Mouse (Mus musculus): Measurements from ENCODE around the gene Med17. TPM values are rescaled to one million over a fixed set of nuclear protein-coding genes. Genes with fewer than 3 reads are reported as not detected.

Med17 gene
- polyA plus RNA-seq, 1 experiment from 2014 or later = 13.6 TPM

- Histone ChIP-seq H3K9ac (replicated peaks) (no peak overlapping the region), H3K36me3 (replicated peaks; ENCODE audit: insufficient read depth, low read length) (no peaks in the 10 kb centered on the region), H3K27me3 (ENCODE audit: insufficient read depth, low read length) (0 out of 2 replicates have a peak, but pooled peaks cover 14% of the 10 kb centered on the region), H3K4me2 (ENCODE audit: low read depth, low read length) (no peak overlapping the region), H3K9me3 (ENCODE audit: low read length) (no peaks in the 10 kb centered on the region), H3K27ac (ENCODE audit: low read depth) (no peak overlapping the region), H3K4me3 (ENCODE audit: low read depth, low read length) (no peak overlapping the region), H3K4me1 (ENCODE audit: insufficient read depth) (no peaks in the 10 kb centered on the region)
- DNase-seq = no peak
- ATAC-seq = no peak
- TF ChIP-seq CTCF (IDR thresholded peaks at IDR 0.05; ENCODE audit: low read depth) = no peak
- TF ChIP-seq EP300 (IDR thresholded peaks at IDR 0.05; ENCODE audit: low read depth) = no peak
- WGBS (ENCODE audit: insufficient replicate concordance) = 40% methylated on average over 6 of the region's 6 CpGs
These were observed 38.7 kb downstream of the Med17 start for GRCm38 (mm10) chr9:15240863-15241595.

- WGBS (ENCODE audit: insufficient replicate concordance) = 86% methylated on average over 6 of the region's 6 CpGs
These were observed 39.7 kb downstream of the Med17 start for GRCm38 (mm10) chr9:15240006-15240405.

GRCm38 (mm10) chr9:15239042-15239925, 40.4 kb downstream of the Med17 start, which contains the start of gene Vstm5:
TSS of gene Vstm5 (plus strand) at chr9:15239045.
- 7% methylated on average over 35 of the region's 35 CpGs for WGBS (ENCODE audit: insufficient replicate concordance)

More at GRCm38 (mm10) chr9:15240006-15240405, 39.7 kb downstream of the Med17 start:
- H3K4me3 ChIP-seq (ENCODE audit: low read depth, low read length) = no peak overlapping the region
- H3K27me3 ChIP-seq (ENCODE audit: insufficient read depth, low read length) = 0 out of 2 replicates have a peak, but pooled peaks cover 14% of the 10 kb centered on the region
- H3K4me2 ChIP-seq (ENCODE audit: low read depth, low read length) = no peak overlapping the region
- ATAC-seq (no peak), DNase-seq (peak; percentile 6)
- TF ChIP-seq EP300 (IDR thresholded peaks at IDR 0.05; ENCODE audit: low read depth) = no peak
- TF ChIP-seq CTCF (IDR thresholded peaks at IDR 0.05; ENCODE audit: low read depth) = no peak
- H3K9ac ChIP-seq (replicated peaks) = no peak overlapping the region
- H3K27ac ChIP-seq (ENCODE audit: low read depth) = no peak overlapping the region
- H3K36me3 ChIP-seq (replicated peaks; ENCODE audit: insufficient read depth, low read length) = no peaks in the 10 kb centered on the region
- H3K9me3 ChIP-seq (ENCODE audit: low read length) = no peaks in the 10 kb centered on the region
- H3K4me1 ChIP-seq (ENCODE audit: insufficient read depth) = no peaks in the 10 kb centered on the region

GRCm38 (mm10) chr9:15238297-15238990, 41.3 kb downstream of the Med17 start:
- no peak overlapping the region for H3K27ac ChIP-seq (ENCODE audit: low read depth)
- H3K4me1 ChIP-seq (ENCODE audit: insufficient read depth) = no peaks in the 10 kb centered on the region
- H3K36me3 ChIP-seq (replicated peaks; ENCODE audit: insufficient read depth, low read length) = no peaks in the 10 kb centered on the region
- H3K4me3 ChIP-seq (ENCODE audit: low read depth, low read length) = peak overlapping the region; percentile 39
- ATAC-seq = no peak
- H3K27me3 ChIP-seq (ENCODE audit: insufficient read depth, low read length) = 0 out of 2 replicates have a peak, but pooled peaks cover 14% of the 10 kb centered on the region
- TF ChIP-seq EP300 (IDR thresholded peaks at IDR 0.05; ENCODE audit: low read depth) = no peak
- TF ChIP-seq CTCF (IDR thresholded peaks at IDR 0.05; ENCODE audit: low read depth) = no peak
- 68% methylated on average over 16 of the region's 16 CpGs for WGBS (ENCODE audit: insufficient replicate concordance)
- peak; percentile 6 for DNase-seq
- no peaks in the 10 kb centered on the region for H3K9me3 ChIP-seq (ENCODE audit: low read length)
- peak overlapping the region; percentile 50; the same call in 1 of the 2 replicates for H3K9ac ChIP-seq (replicated peaks)
- H3K4me2 ChIP-seq (ENCODE audit: low read depth, low read length) = peak overlapping the region; percentile 70

More at GRCm38 (mm10) chr9:15239042-15239925, 40.4 kb downstream of the Med17 start, which contains the start of gene Vstm5:
- Histone ChIP-seq H3K27me3 (ENCODE audit: insufficient read depth, low read length) (0 out of 2 replicates have a peak, but pooled peaks cover 14% of the 10 kb centered on the region), H3K9ac (replicated peaks) (peak within 1 kb of the TSS; percentile 50), H3K4me2 (ENCODE audit: low read depth, low read length) (peak within 1 kb of the TSS; percentile 70), H3K9me3 (ENCODE audit: low read length) (no peaks in the 10 kb centered on the region), H3K27ac (ENCODE audit: low read depth) (no peak within 1 kb of the TSS), H3K4me1 (ENCODE audit: insufficient read depth) (no peaks in the 10 kb centered on the region), H3K4me3 (ENCODE audit: low read depth, low read length) (peak within 1 kb of the TSS; percentile 39), H3K36me3 (replicated peaks; ENCODE audit: insufficient read depth, low read length) (no peaks in the 10 kb centered on the region)
- DNase-seq (peak; percentile 24), ATAC-seq (peak; percentile 40; the same call in 1 of the 2 replicates)
- TF ChIP-seq EP300 (IDR thresholded peaks at IDR 0.05; ENCODE audit: low read depth) (no peak), CTCF (IDR thresholded peaks at IDR 0.05; ENCODE audit: low read depth) (peak; percentile 14; the same call in 1 of the 2 replicates)

GRCm38 (mm10) chr9:15237516-15238296, 42.0 kb downstream of the Med17 start:
- Histone ChIP-seq H3K4me3 (ENCODE audit: low read depth, low read length) (no peak overlapping the region), H3K4me1 (ENCODE audit: insufficient read depth) (no peaks in the 10 kb centered on the region), H3K4me2 (ENCODE audit: low read depth, low read length) (no peak overlapping the region), H3K9me3 (ENCODE audit: low read length) (no peaks in the 10 kb centered on the region; the same call in 1 of the 2 replicates), H3K27me3 (ENCODE audit: insufficient read depth, low read length) (0 out of 2 replicates have a peak, but pooled peaks cover 14% of the 10 kb centered on the region), H3K36me3 (replicated peaks; ENCODE audit: insufficient read depth, low read length) (no peaks in the 10 kb centered on the region), H3K9ac (replicated peaks) (no peak overlapping the region), H3K27ac (ENCODE audit: low read depth) (no peak overlapping the region)
- DNase-seq = no peak
- 49% methylated on average over 14 of the region's 14 CpGs for WGBS (ENCODE audit: insufficient replicate concordance)
- TF ChIP-seq CTCF (IDR thresholded peaks at IDR 0.05; ENCODE audit: low read depth) (no peak), EP300 (IDR thresholded peaks at IDR 0.05; ENCODE audit: low read depth) (no peak)
- ATAC-seq = no peak
